ENCODE assay signal across 7 mouse cellular contexts in the genomic region with DNA sequence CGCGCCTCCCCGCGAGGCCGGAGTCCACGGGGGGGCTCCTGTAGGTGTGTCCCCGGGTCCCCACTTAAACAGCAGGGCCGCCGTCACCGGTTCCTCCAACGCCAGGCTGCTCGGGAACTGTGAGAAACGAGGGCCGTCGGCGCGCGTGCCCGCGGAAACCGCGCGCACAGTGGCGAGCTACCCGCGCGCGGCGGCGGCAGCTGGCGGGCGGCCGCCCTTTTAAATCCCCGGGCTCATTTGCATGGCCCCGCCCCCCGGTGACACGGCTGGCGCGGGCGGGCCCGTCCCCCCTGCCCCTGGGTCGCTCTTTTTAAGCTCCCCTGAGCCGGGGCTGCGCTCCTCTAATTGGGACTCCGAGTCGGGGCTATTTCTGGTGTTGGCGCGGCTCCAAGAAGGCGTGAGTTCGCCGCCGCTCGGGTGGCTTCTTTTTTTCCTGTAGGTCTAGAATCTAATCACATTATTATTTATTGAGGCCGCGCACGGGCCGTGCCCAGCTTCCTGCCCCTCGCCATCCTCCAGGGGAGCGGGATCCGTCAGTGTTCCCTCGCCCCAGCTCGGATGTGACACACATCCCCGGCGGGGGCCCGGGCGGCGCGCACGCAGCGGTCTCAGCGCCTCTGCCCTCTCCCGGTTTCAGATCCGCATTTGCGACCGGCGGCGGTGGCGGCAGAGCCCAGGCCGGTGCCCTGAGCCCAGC. TPM values are rescaled to one million over a fixed set of nuclear protein-coding genes. Genes with fewer than 3 reads are reported as not detected.
DNase-seq lines count a peak whose midpoint lies in the region; ATAC-seq lines count a peak whose summit lies in the region.

A gene (plus strand): TSS at position 183 of the 697 bp plus-strand sequence.

- peak within 1 kb of the TSS; percentile 88 for H3K4me2 ChIP-seq in hindbrain, embryonic 15.5 days

- peak within 1 kb of the TSS; percentile 86 for H3K27ac ChIP-seq in hindbrain, embryonic 15.5 days (replicated peaks)

- H3K36me3 ChIP-seq in hindbrain, embryonic 15.5 days, result no peaks in the 10 kb centered on the region

- ATAC-seq in hindbrain, embryonic 15.5 days (ENCODE audit: low FRiP score, low read depth), result peak; percentile 68
- peak; percentile 42 for ATAC-seq in megakaryocyte progenitor cell, adult 5-6 weeks (replicated peaks; ENCODE audit: poor library complexity)

- intact Hi-C loops in left cerebral cortex, postnatal 10 days (cut with DNase I), result no loop called here

- H3K27me3 ChIP-seq in hindbrain, embryonic 15.5 days, result peaks cover 9% of the 10 kb centered on the region; the same call in 1 of the 2 replicates

- no peaks in the 10 kb centered on the region for H3K9me3 ChIP-seq in hindbrain, embryonic 15.5 days

- peak within 1 kb of the TSS; percentile 58 for H3K9ac ChIP-seq in hindbrain, embryonic 15.5 days

- H3K4me1 ChIP-seq in hindbrain, embryonic 15.5 days (replicated peaks), result peaks cover 36% of the 10 kb centered on the region

- peak; percentile 89 to 96 for DNase-seq in adrenal gland, adult (ENCODE audit: inconsistent age in 2 of 2, low spot score in 1 of 2)
- DNase-seq in cerebellum, postnatal 36 days, result peak; percentile 83 to 87
- peak; percentile 77 for DNase-seq in gastrocnemius, adult 18-20 months (ENCODE audit: low spot score)
- peak in 1 of 2 experiments; percentile 93 for DNase-seq in left cerebral cortex, postnatal 10 days (ENCODE audit: extremely low spot score in 1 of 2, low spot score in 2 of 2)
- peak; percentile 86 for DNase-seq in right cerebral cortex, postnatal 25 days

- under 1% methylated on average over 79 of the region's 79 CpGs for WGBS in hindbrain, embryonic 15.5 days

- H3K4me3 ChIP-seq in hindbrain, embryonic 15.5 days, result peak within 1 kb of the TSS; percentile 55

RNA-seq across cellular contexts. Expression of the gene that starts here (rescaled TPM):
- 10 to 100 TPM; 31.9 to 32.7 TPM for total RNA-seq in gastrocnemius, adult 18-20 months (2021)
- 134 and 149 TPM in 2 replicates for polyA plus RNA-seq in hindbrain, embryonic 15.5 days (2015; fragmentation: Nextera tagmentation; extraction: Ambion mirVana)
- 10 to 100 TPM; 40.6 TPM for total RNA-seq in left cerebral cortex, postnatal 10 days (2021)
- total RNA-seq in megakaryocyte progenitor cell, adult 5-6 weeks (2015), result 405 and 414 TPM in 2 replicates
- 220 and 239 TPM in 2 replicates for total RNA-seq in megakaryocyte progenitor cell, adult 5-6 weeks (2017)

Comparison
In these comparisons a context has a peak if more than half of its experiments do, and no peak if none do; other contexts are left out.
1. RNA of the gene that starts here (total RNA-seq): 220 to 414 TPM in megakaryocyte progenitor cell, adult 5-6 weeks; 40.6 TPM in left cerebral cortex, postnatal 10 days and 31.9 to 32.7 TPM in gastrocnemius, adult 18-20 months; every median in the first group is over 4 times any median in the second.